Mouse (Mus musculus) urinary bladder, postnatal 4 days (tissue): ENCODE results near the gene Sgsm2.
"Not testable (repeated sequence)": the region's sequence is repeated elsewhere in the genome, so short reads cannot be mapped to it uniquely, and the experiment has no call there.

Source experiments
- DNase-seq, 2 experiments: peaks; one replicate each; pipeline ENCODE4 v3.0.0; 2021 to 2022; ENCODE audit warnings: low spot score in 2 of 2

The Sgsm2 gene

DNA sequence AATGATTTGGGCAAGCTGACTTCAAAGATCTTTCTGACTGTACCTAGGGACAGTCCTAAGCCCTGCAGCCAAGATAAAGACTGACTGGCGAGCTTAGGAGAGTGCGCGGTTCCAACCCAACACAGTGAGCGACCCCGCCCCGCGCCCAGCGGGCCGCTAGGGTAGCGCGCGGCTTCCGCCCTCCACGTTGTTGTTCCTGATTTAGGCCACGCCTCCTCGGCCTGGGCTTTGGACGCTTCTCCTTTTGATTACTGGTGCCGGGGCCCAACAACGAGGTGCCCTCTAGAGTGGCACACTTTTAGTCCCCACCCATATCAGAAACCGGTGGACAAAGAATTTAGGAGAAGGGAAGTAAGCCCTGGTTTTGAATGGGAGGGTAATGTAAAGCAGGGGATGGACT is 67.0 kb downstream of the Sgsm2 start:
- peak; percentile 79 to 85 for DNase-seq

DNA sequence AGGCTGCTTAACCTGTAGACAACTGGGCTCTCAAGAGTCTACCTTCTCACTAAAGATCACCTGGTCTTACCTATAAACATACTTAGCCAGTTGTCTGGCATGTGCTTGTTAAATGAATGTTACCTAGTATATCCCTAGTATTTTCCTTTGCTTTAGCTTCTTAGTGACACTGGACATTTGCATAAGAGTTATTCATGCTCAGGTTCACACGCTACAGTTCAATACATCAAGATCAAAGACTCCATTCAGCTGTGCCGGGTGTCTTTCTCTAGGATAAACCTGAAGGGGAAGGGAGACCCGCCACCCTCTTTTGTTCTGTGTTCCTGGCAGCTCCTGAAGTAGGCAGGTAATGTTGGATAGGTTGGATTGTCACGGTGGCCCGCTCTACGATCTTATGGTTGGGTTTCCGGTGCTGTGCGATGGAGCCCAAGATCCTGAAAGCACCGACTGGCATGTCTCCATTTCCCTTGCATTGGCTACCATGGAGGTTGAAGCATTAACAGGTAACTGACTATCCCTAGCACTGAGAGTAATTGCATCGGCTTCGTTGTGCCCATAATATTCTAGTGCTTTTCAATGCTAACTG is 67.8 kb downstream of the Sgsm2 start:
- DNase-seq: no peak

DNA sequence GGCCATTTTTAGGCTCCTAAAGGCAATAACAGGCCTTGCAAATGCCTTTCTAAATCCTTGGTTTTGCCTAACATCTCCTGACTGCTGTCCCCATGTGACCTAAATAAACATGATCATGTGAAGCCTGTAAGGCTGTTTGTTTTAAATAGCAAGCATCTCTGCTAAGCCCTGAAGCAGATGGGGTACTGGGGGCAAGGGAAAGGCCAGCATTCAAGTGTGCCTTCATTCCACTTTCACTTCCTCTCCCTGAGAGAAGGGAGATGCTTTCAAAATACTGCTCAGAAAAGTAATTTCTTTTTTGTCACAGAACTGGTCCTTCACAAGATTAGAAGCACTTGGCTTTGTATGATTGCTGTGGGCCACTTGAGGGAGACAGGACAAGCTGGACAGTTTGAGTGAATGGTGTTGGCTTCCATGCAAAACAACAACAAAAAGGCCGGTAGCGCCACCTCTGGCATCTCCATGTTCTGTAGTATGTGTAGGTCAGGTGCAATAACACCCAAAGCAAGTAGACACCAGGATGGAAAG is 68.4 kb downstream of the Sgsm2 start:
- no peak for DNase-seq

DNA sequence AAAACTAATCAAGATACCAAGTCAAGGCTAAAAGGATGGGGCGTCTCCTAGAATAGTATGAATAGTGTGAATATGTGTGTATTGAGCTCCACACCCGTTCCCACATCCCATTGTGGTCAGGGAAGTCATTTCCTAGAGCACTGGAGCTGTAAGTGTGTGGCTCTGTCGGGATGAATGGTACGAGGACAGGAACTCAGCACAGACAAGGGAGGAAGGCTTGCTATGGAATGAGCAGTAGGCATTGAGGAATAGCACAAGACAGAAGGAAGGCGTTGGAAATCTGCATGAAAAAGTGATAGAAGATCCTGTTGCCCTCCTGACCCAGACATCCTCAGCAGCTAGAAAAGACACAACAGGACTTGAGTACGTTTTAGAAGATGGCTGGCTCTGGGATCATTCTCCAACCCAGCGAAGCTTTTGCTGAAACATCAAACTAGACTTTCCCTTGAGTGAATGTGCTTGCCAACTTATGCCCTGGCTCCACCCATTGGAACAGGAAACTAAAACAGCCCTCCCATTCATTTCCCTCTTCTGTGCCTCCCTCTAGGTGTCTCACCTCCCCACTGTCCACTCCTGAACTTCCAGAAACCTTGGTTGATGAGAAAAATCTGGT is 69.0 kb downstream of the Sgsm2 start:
- DNase-seq: no peak

DNA sequence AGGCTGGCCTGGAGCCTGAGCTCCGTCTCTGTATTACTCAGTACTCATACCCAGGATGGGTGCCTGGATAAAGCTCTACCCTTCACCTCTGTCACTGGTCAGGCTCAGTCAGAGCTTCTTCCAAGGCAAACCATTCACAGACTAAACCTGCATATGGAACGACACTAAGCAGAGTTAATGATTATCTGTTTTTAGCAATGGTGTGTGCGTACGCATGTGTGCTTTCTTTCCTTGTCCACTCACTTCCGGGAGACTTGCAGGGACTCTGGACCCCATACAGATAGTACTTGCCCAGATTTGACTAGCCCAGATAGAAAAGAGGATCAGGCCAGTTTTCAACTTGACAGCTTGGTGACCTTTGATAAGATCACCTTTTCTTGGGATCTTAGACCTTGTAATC is 70.2 kb downstream of the Sgsm2 start:
- DNase-seq: no peak

DNA sequence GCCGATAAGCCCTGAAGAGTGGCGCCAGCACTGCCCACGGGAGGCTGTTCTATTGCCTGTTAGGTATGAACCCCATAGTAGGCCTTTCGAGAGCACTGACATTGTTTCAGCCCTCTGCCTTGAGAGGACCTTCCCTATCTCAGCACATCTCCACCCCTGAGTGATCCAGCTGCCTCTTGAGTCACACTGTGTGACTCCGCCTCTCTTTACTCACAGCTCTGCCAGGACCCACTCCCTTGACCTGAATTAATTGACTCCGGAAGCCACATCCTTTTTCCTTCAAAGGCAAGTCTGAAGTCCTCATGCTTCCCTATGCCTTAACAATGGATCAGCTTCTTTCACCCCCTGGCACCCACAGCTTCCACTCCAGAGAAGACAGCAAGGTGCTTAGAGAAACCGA is 70.7 kb downstream of the Sgsm2 start:
- DNase-seq: no peak

DNA sequence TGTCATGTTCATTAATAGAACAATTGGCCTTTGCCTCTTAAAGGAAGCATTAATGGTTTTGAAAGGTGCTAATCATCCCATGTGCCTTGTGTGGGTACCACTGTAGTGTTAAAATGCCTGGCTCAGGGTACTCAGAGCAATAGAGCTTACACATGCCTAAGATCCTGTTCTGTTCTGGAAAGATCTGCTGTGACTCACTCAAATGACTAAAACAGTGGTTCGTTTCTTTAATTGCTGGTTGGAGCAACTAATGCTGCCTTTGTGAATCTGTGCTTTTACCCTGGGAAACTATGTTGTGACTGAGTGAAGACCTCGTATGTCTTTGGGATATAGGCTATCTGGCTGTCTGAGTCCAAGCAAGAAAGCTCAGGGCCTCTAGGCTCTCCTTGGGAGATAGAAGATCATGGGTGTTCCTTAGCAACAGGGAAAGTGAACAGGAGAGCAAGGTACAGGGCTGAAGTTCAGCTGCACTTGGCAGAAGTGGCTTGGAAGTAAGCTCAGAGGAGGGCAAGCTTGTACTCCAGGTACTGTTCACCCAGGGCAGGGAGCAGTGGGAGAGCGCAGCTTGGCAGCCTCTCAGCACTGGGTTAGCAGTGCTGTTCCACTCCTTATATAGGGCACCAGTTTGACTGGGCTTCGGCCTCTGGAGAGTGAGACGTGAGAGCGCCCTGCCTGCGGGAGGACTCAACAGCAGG is 74.0 kb downstream of the Sgsm2 start:
- DNase-seq: no peak

DNA sequence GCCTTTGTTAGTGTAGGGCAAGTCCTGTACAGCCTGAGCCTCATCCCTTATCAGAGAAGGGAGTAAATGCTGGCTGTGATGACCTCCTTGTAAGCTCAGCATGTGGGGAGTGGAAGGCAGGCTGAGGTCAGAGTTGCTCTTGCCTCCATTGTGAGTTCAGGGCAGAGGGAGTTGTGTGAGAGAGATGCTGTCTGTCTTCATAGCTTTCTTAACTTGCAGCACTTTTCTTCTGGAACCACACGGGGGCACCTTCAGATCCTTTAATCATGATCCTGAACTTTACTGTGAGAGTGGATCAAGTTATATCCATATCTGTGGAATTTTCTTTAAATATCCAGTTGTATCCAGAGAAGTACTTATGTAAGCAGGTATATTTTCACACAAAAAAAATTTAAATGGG is 75.4 kb downstream of the Sgsm2 start:
- no peak for DNase-seq

DNA sequence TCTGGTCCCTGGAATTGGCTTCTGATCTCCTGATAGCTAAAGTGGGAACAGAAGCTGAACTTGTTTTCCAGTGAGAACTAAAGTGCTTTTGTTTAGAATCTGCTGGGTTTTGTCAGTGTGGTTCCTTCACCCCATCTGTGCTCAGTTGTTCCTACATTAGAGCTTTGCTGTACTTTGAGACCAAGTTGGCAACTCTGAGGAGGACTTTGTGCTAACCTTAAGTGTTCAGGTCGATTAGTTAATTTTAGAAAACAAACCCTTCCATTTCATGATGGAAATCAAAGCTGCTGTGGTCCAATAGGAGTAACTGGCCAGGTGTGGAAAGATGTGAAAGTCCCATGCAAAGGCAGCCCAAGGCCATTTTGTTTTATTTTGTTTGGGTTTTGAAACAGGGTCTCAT is 75.9 kb downstream of the Sgsm2 start:
- DNase-seq: no peak

DNA sequence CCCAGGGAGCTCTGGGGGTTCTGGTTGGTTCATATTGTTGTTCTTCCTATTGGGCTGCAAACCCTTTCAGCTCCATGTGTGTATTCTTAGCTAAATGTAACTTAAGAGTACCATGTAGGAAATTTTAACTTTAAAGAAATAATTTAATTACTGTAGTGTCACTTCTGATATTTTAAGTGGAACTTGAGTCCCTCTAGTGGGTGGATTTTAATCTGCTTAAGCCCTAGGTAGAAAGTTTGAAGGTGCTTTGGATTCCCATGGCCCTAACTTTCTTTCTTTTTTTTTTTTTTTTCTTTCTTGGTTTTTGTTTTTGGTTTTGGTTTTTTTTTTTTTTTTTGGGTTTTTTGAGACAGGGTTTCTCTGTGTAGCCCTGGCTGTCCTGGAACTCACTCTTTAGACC is 81.1 kb downstream of the Sgsm2 start:
- DNase-seq: no peak

DNA sequence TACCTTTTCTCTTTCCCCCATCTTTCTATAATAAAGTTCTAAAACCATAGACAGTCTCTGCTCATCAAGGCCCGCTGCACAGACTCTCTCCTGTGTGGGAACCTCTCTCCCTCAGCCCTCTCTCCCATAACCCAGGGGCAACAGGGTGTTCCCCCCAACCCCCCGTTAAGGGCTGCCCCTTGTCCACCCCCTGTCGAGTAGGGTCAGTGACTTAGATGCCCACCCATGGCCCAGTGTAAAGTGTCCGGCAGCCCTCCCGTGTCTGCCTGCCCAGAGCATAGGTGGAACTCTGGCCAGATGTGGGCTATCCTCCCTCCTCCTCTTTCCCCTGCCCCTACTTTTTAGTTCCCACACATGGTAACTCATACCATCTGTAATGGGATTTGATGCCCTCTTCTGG is 85.3 kb downstream of the Sgsm2 start:
- no peak for DNase-seq

DNA sequence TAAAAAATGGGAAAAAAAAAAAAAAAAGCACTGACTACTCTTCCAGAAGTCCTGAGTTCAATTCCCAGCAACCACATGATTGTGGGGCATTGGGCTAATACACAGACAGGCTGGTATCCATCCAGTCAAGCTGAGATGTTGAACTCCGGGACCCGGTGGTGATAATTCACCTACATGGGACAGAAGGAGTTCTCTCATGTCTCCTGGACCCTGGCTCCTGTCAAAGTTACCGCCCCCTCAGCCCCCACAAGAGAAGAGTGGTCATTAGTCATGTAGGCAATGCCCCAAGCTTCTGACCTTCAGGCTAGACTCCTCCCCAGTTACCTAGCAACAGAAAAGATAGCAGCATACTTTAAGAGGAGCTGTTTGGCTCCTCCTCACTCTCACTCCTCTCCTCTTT is 85.8 kb downstream of the Sgsm2 start:
- DNase-seq: not testable (repeated sequence)

DNA sequence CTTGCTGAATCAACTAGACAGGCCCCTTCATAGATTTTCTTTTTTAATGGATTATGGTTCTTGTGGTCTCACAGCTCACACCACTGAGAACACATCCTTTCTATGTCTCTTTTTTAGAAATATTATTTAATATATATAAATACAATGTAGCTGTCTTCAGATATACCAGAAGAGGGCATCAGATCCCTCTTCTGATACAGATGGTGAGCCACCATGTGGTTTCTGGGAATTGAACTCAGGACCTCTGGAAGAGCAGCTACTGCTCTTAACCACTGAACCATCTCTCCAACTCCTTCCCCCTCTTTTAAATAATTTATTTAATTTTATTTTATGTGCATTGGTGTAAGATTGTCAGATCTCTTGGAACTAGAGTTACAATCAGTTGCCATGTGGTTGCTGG is 86.7 kb downstream of the Sgsm2 start:
- DNase-seq: no peak

DNA sequence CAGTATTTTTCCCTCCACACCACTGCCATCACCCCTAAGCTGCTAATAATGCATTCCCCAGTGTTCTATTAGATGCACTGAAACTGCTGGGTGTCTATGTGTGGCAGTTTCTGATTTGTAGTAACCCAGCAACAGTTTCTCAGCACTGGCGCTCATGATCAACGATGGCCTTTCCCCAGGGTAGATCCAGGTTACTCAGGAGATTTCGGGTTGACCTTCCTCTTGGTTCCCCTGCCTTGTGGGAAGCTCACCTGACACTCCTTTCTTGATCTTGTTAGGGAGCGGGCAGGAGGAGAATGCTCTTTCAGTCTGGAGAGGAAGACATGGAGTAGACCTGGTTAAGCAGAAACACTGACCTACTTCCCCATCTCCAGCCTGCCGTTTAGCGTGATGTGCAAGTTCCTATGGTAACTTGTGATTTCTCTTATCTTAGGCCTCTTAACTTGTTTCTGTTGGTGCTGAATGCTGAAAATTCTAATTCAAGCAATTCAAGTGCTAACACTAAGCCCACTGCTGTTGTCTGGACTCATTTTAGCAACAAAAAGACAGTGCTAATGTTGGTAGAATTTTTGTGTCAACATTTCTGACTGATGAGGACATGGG is 88.5 kb downstream of the Sgsm2 start:
- DNase-seq: no peak

DNA sequence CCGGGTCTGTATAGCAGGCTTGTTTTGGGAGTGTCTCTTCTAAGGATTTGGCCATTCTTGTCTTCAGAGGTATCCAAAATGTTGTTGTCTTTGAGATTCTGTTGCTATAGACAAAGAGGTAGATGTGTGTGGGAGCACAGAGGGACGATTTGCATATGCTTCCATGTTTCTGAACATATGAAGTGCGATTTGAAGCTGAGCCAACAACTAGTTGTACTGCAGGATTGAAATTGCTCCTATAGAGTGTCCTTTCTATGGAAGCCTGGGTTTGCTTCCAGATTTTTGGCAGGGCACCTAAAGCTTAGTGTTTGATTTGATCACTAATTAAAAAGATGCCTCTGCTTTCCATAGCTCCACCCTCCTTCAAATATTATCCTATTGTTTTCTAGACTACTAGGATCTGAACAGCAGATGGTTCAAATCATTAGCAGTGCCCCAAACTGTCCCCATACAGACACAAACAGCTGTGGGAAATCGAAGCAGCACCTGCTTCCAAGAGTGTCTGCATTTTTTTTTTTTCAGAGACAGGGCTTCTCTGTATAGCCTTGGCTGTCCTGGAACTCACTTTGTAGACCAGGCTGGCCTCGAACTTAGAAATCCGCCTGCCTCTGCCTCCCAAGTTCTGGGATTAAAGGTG is 89.5 kb downstream of the Sgsm2 start:
- no peak for DNase-seq

DNA sequence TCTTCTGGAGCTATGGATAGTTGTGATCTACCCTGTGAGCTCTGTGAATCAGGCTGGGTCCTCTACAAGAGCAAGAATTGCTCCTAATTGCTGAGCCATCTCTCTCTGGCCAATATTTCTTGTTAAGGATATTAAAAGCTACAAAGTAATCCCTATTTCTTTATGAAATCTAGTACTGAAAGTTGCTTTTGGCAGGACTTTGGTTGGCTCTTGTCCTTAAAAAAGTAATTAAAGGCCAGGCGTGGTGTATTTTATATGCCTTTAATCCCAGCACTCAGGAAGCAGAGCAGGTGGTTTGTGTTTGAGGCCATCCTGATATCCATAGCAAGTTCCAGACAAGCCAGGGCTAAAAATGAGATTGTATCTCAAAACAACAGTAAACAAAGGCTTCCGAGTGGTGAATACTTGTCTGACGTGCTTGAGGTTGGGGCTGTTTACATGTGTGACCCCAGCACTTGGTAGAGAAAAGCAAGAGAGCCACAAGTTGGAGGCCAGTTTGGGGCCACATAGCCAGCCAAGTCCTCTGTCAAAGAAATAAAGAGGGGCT is 92.7 kb downstream of the Sgsm2 start:
- DNase-seq: no peak

DNA sequence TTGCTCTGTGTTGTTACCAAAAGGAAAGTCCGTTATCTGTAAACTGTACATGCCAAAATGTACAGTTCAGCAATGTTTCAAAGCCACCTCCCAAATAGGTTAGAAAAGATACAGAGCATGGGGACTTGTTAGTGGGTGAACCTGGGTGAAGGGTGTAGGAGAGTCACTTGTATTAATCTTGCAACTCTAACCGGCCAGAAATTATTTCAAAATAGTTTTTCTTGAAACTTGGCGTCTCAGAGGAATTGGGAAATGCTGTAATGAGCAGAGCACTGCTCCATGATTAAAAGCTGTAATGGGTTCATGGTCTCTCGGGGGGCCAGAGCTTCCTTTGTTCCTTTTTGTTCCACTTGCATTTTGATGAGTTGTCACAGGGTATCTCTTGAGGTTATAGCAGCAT is 96.2 kb downstream of the Sgsm2 start:
- no peak for DNase-seq
